ENCODE assay signal across 23 mouse cellular contexts in genomic region chr15:103021544-103021943, GRCm38 (mm10). TPM values are rescaled to one million over a fixed set of nuclear protein-coding genes. Genes with fewer than 3 reads are reported as not detected.
DNase-seq lines count a peak whose midpoint lies in the region; ATAC-seq and TF ChIP-seq lines count a peak whose summit lies in the region.
"Had no signal": no experiment of that assay in that cellular context is flagged by ENCODE, and none has a peak within 500 bp of the region (broad histone marks: within the 10 kb centered on the region; RNA-seq: fewer than 3 reads in every experiment).

No protein-coding gene starts in this region.

- no peaks in the 10 kb centered on the region for H3K9me3 ChIP-seq in lung, embryonic 14.5 days (ENCODE audit: low read depth, low read length)
- no peaks in the 10 kb centered on the region for H3K9me3 ChIP-seq in hindbrain, embryonic 15.5 days
- no peaks in the 10 kb centered on the region for H3K9me3 ChIP-seq in neural tube, embryonic 12.5 days
- H3K9me3 ChIP-seq in stomach, postnatal 0 days (ENCODE audit: control insufficient read depth, low read length), result no peaks in the 10 kb centered on the region
- H3K9me3 ChIP-seq in midbrain, embryonic 11.5 days (ENCODE audit: control insufficient read depth, low read length), result no peaks in the 10 kb centered on the region
- H3K9me3 ChIP-seq: embryonic facial prominence, embryonic 13.5 days; forebrain, embryonic 15.5 days; heart, embryonic 15.5 days had no signal

- peaks cover 96% of the 10 kb centered on the region for H3K27me3 ChIP-seq in lung, embryonic 14.5 days (ENCODE audit: insufficient read depth, low read length)
- peaks cover 93% of the 10 kb centered on the region for H3K27me3 ChIP-seq in hindbrain, embryonic 15.5 days
- H3K27me3 ChIP-seq in neural tube, embryonic 12.5 days (replicated peaks), result no peaks in the 10 kb centered on the region
- no peaks in the 10 kb centered on the region for H3K27me3 ChIP-seq in stomach, postnatal 0 days (ENCODE audit: control insufficient read depth, insufficient read depth, low read length)
- H3K27me3 ChIP-seq in midbrain, embryonic 11.5 days (ENCODE audit: control insufficient read depth, insufficient read depth, low read length), result peaks cover 100% of the 10 kb centered on the region
- H3K27me3 ChIP-seq: Patski had no signal

- H3K4me1 ChIP-seq in lung, embryonic 14.5 days (ENCODE audit: insufficient read depth), result no peaks in the 10 kb centered on the region
- no peaks in the 10 kb centered on the region; the same call in 1 of the 2 replicates for H3K4me1 ChIP-seq in hindbrain, embryonic 15.5 days (replicated peaks)
- H3K4me1 ChIP-seq in neural tube, embryonic 12.5 days, result peaks cover 88% of the 10 kb centered on the region
- H3K4me1 ChIP-seq in stomach, postnatal 0 days (replicated peaks; ENCODE audit: control insufficient read depth, insufficient read depth), result no peaks in the 10 kb centered on the region
- H3K4me1 ChIP-seq in midbrain, embryonic 11.5 days (ENCODE audit: control insufficient read depth, insufficient read depth, low read length), result no peaks in the 10 kb centered on the region
- H3K4me1 ChIP-seq: embryonic facial prominence, embryonic 13.5 days; forebrain, embryonic 15.5 days; heart, embryonic 15.5 days had no signal

- H3K36me3 ChIP-seq in lung, embryonic 14.5 days (ENCODE audit: insufficient read depth), result no peaks in the 10 kb centered on the region
- no peaks in the 10 kb centered on the region for H3K36me3 ChIP-seq in hindbrain, embryonic 15.5 days
- H3K36me3 ChIP-seq in neural tube, embryonic 12.5 days, result no peaks in the 10 kb centered on the region
- no peaks in the 10 kb centered on the region for H3K36me3 ChIP-seq in stomach, postnatal 0 days (ENCODE audit: control insufficient read depth, insufficient read depth, low read length)
- H3K36me3 ChIP-seq in midbrain, embryonic 11.5 days (ENCODE audit: control insufficient read depth, insufficient read depth, low read length), result no peaks in the 10 kb centered on the region
- H3K36me3 ChIP-seq: embryonic facial prominence, embryonic 13.5 days; forebrain, embryonic 15.5 days; heart, embryonic 15.5 days had no signal

- H3K4me3 ChIP-seq in lung, embryonic 14.5 days (ENCODE audit: low read depth, low read length), result no peak overlapping the region
- H3K4me3 ChIP-seq in hindbrain, embryonic 15.5 days, result peak overlapping the region; percentile 12; the same call in 1 of the 2 replicates
- H3K4me3 ChIP-seq in neural tube, embryonic 12.5 days, result peak overlapping the region; percentile 33
- peak overlapping the region; percentile 10; the same call in 1 of the 2 replicates for H3K4me3 ChIP-seq in stomach, postnatal 0 days (ENCODE audit: low read depth, low read length)
- H3K4me3 ChIP-seq in midbrain, embryonic 11.5 days (ENCODE audit: low read depth, low read length), result no peak overlapping the region
- H3K4me3 ChIP-seq: embryonic facial prominence, embryonic 13.5 days; forebrain, embryonic 15.5 days; heart, adult 2 months; heart, embryonic 15.5 days had no signal

- WGBS in lung, embryonic 14.5 days, result 11% methylated on average over 8 of the region's 8 CpGs
- 11% methylated on average over 8 of the region's 8 CpGs for WGBS in hindbrain, embryonic 15.5 days
- 8% methylated on average over 8 of the region's 8 CpGs for WGBS in neural tube, embryonic 12.5 days
- 22% methylated on average over 8 of the region's 8 CpGs for WGBS in stomach, postnatal 0 days
- 6% methylated on average over 8 of the region's 8 CpGs for WGBS in midbrain, embryonic 11.5 days

- TF ChIP-seq CTCF in lung, embryonic 14.5 days (IDR thresholded peaks at IDR 0.05; ENCODE audit: low read depth), result no peak
- no peak for TF ChIP-seq CTCF in stomach, postnatal 0 days (IDR thresholded peaks at IDR 0.05; ENCODE audit: low read depth)

- TF ChIP-seq EP300 in stomach, postnatal 0 days (optimal IDR thresholded peaks at IDR 0.05), result no peak

- DNase-seq in lung, embryonic 14.5 days, result no peak
- DNase-seq in lung, postnatal 4 days, result no peak
- no peak for DNase-seq in stomach, postnatal 0 days (ENCODE audit: low spot score)
- DNase-seq in spleen, postnatal 10 days (ENCODE audit: low spot score in 2 of 2), result no peak
- no peak for DNase-seq in midbrain, embryonic 11.5 days (ENCODE audit: low spot score, missing footprints)
- DNase-seq: cerebellum, adult 11 months; cerebellum, postnatal 10 days; gastrocnemius, postnatal 25 days; heart, adult 2 months; kidney, adult 9 months; left cerebral cortex, postnatal 4 days; lung, adult 2 months; lung, postnatal 36 days; right cerebral cortex, postnatal 25 days; thymus, postnatal 25 days had no signal

- H3K9ac ChIP-seq in lung, embryonic 14.5 days, result no peak overlapping the region
- no peak overlapping the region for H3K9ac ChIP-seq in hindbrain, embryonic 15.5 days
- peak overlapping the region; percentile 58 for H3K9ac ChIP-seq in neural tube, embryonic 12.5 days
- no peak overlapping the region for H3K9ac ChIP-seq in stomach, postnatal 0 days (ENCODE audit: low read length)
- H3K9ac ChIP-seq in midbrain, embryonic 11.5 days (ENCODE audit: low read length), result no peak overlapping the region
- H3K9ac ChIP-seq: embryonic facial prominence, embryonic 13.5 days; forebrain, embryonic 15.5 days; heart, embryonic 15.5 days had no signal

- ATAC-seq in lung, embryonic 14.5 days (ENCODE audit: insufficient read depth), result no peak
- ATAC-seq in hindbrain, embryonic 15.5 days (ENCODE audit: low FRiP score, low read depth), result no peak
- ATAC-seq in neural tube, embryonic 12.5 days (ENCODE audit: low FRiP score, low read depth), result no peak
- no peak for ATAC-seq in stomach, postnatal 0 days (ENCODE audit: low FRiP score, low TSS enrichment)
- ATAC-seq in midbrain, embryonic 11.5 days (ENCODE audit: low FRiP score), result no peak
- ATAC-seq: forebrain, embryonic 15.5 days; Patski had no signal

- no peak overlapping the region for H3K27ac ChIP-seq in lung, embryonic 14.5 days (ENCODE audit: low read depth)
- H3K27ac ChIP-seq in hindbrain, embryonic 15.5 days (replicated peaks), result no peak overlapping the region
- no peak overlapping the region for H3K27ac ChIP-seq in neural tube, embryonic 12.5 days
- no peak overlapping the region for H3K27ac ChIP-seq in stomach, postnatal 0 days (replicated peaks)
- no peak overlapping the region for H3K27ac ChIP-seq in midbrain, embryonic 11.5 days (ENCODE audit: low read depth, low read length)
- H3K27ac ChIP-seq: embryonic facial prominence, embryonic 13.5 days; forebrain, embryonic 15.5 days; heart, adult 2 months; heart, embryonic 15.5 days had no signal

- peak overlapping the region; percentile 25 for H3K4me2 ChIP-seq in lung, embryonic 14.5 days
- peak overlapping the region; percentile 43 for H3K4me2 ChIP-seq in hindbrain, embryonic 15.5 days
- peak overlapping the region; percentile 86 for H3K4me2 ChIP-seq in neural tube, embryonic 12.5 days (replicated peaks)
- peak overlapping the region; percentile 27; the same call in 1 of the 2 replicates for H3K4me2 ChIP-seq in stomach, postnatal 0 days (replicated peaks; ENCODE audit: low read depth)
- no peak overlapping the region for H3K4me2 ChIP-seq in midbrain, embryonic 11.5 days
- H3K4me2 ChIP-seq: embryonic facial prominence, embryonic 13.5 days; forebrain, embryonic 15.5 days; heart, embryonic 15.5 days had no signal

RNA-seq across cellular contexts. Expression of gene Hoxc4, which starts 2.8 kb away (rescaled TPM):
- 1.5 and 2.1 TPM in 2 replicates for polyA plus RNA-seq in lung, embryonic 14.5 days (2014; fragmentation: Nextera tagmentation; extraction: Ambion mirVana)
- polyA plus RNA-seq in hindbrain, embryonic 15.5 days (2015; fragmentation: Nextera tagmentation; extraction: Ambion mirVana), result 56.8 and 63.8 TPM in 2 replicates
- 69.5 and 77.4 TPM in 2 replicates for polyA plus RNA-seq in neural tube, embryonic 12.5 days (2016; fragmentation: Nextera tagmentation; extraction: Ambion mirVana)
- polyA plus RNA-seq in stomach, postnatal 0 days (2015; fragmentation: Nextera tagmentation; extraction: Ambion mirVana), result 9.6 and 10.4 TPM in 2 replicates
- not detected in 2 replicates for polyA plus RNA-seq in midbrain, embryonic 11.5 days (2014; fragmentation: Nextera tagmentation; extraction: Ambion mirVana)
- polyA plus RNA-seq: forebrain, embryonic 15.5 days; liver, adult 2 months had no signal

RNA-seq across cellular contexts. Expression of gene Hoxc6, which starts 23.5 kb away (rescaled TPM):
- not detected in 2 replicates for polyA plus RNA-seq in lung, embryonic 14.5 days (2014; fragmentation: Nextera tagmentation; extraction: Ambion mirVana)
- 7.4 and 13.1 TPM in 2 replicates for polyA plus RNA-seq in hindbrain, embryonic 15.5 days (2015; fragmentation: Nextera tagmentation; extraction: Ambion mirVana)
- polyA plus RNA-seq in neural tube, embryonic 12.5 days (2016; fragmentation: Nextera tagmentation; extraction: Ambion mirVana), result 68.8 and 77.1 TPM in 2 replicates
- polyA plus RNA-seq in stomach, postnatal 0 days (2015; fragmentation: Nextera tagmentation; extraction: Ambion mirVana), result 3.3 and 4.9 TPM in 2 replicates
- polyA plus RNA-seq in midbrain, embryonic 11.5 days (2014; fragmentation: Nextera tagmentation; extraction: Ambion mirVana), result not detected in 2 replicates
- polyA plus RNA-seq: embryonic facial prominence, embryonic 13.5 days; forebrain, embryonic 15.5 days; heart, adult 2 months; liver, adult 2 months had no signal

RNA-seq across cellular contexts. Expression of gene Hoxc8, which starts 31.1 kb away (rescaled TPM):
- not detected in 2 replicates for polyA plus RNA-seq in lung, embryonic 14.5 days (2014; fragmentation: Nextera tagmentation; extraction: Ambion mirVana)
- polyA plus RNA-seq in hindbrain, embryonic 15.5 days (2015; fragmentation: Nextera tagmentation; extraction: Ambion mirVana), result 2.3 and 16.6 TPM in 2 replicates
- polyA plus RNA-seq in neural tube, embryonic 12.5 days (2016; fragmentation: Nextera tagmentation; extraction: Ambion mirVana), result 44.5 and 65.6 TPM in 2 replicates
- polyA plus RNA-seq in stomach, postnatal 0 days (2015; fragmentation: Nextera tagmentation; extraction: Ambion mirVana), result 7.1 and 7.3 TPM in 2 replicates
- not detected in 2 replicates for polyA plus RNA-seq in midbrain, embryonic 11.5 days (2014; fragmentation: Nextera tagmentation; extraction: Ambion mirVana)
- polyA plus RNA-seq: brain, embryonic 14.5 days; embryonic facial prominence, embryonic 13.5 days; forebrain, embryonic 15.5 days; heart, adult 2 months; heart, embryonic 15.5 days; liver, adult 2 months; lung, adult 2 months had no signal

RNA-seq across cellular contexts. Expression of gene Hoxc9, which starts 45.3 kb away (rescaled TPM):
- not detected in 2 replicates for polyA plus RNA-seq in lung, embryonic 14.5 days (2014; fragmentation: Nextera tagmentation; extraction: Ambion mirVana)
- 0.30 TPM in 1 of 2 replicates, not detected in the other for polyA plus RNA-seq in hindbrain, embryonic 15.5 days (2015; fragmentation: Nextera tagmentation; extraction: Ambion mirVana)
- polyA plus RNA-seq in neural tube, embryonic 12.5 days (2016; fragmentation: Nextera tagmentation; extraction: Ambion mirVana), result 45.2 and 47.4 TPM in 2 replicates
- not detected in 2 replicates for polyA plus RNA-seq in stomach, postnatal 0 days (2015; fragmentation: Nextera tagmentation; extraction: Ambion mirVana)
- not detected in 2 replicates for polyA plus RNA-seq in midbrain, embryonic 11.5 days (2014; fragmentation: Nextera tagmentation; extraction: Ambion mirVana)
- polyA plus RNA-seq: brain, embryonic 14.5 days; embryonic facial prominence, embryonic 13.5 days; forebrain, embryonic 15.5 days; heart, adult 2 months; heart, embryonic 15.5 days; liver, adult 2 months; lung, adult 2 months had no signal

RNA-seq across cellular contexts. Expression of gene Hoxc5, which starts 54.3 kb away (rescaled TPM):
- 0.62 and 0.74 TPM in 2 replicates for polyA plus RNA-seq in lung, embryonic 14.5 days (2014; fragmentation: Nextera tagmentation; extraction: Ambion mirVana)
- polyA plus RNA-seq in hindbrain, embryonic 15.5 days (2015; fragmentation: Nextera tagmentation; extraction: Ambion mirVana), result 20.1 and 22.0 TPM in 2 replicates
- polyA plus RNA-seq in neural tube, embryonic 12.5 days (2016; fragmentation: Nextera tagmentation; extraction: Ambion mirVana), result 32.1 and 35.5 TPM in 2 replicates
- 18.0 and 18.2 TPM in 2 replicates for polyA plus RNA-seq in stomach, postnatal 0 days (2015; fragmentation: Nextera tagmentation; extraction: Ambion mirVana)
- polyA plus RNA-seq in midbrain, embryonic 11.5 days (2014; fragmentation: Nextera tagmentation; extraction: Ambion mirVana), result not detected in 2 replicates
- polyA plus RNA-seq: forebrain, embryonic 15.5 days; liver, adult 2 months had no signal

Comparison
In these comparisons a context has a peak if more than half of its experiments do, and no peak if none do; other contexts are left out.
1. H3K4me3 ChIP-seq: peak in hindbrain, embryonic 15.5 days (single experiment), neural tube, embryonic 12.5 days (single experiment) and stomach, postnatal 0 days (single experiment); none in lung, embryonic 14.5 days (single experiment) and midbrain, embryonic 11.5 days (single experiment).